Mouse (Mus musculus): ENCODE data around the gene Kcnd1. TPM values are rescaled to one million over a fixed set of nuclear protein-coding genes. Genes with fewer than 3 reads are reported as not detected.

The Kcnd1 gene
- 0.15 TPM in 1 of 2 replicates, not detected in the other for polyA plus RNA-seq (2012; ENCODE audit: insufficient read depth, low replicate concordance)

GRCm38 (mm10) chrX:7821865-7822779 is at the start of gene Kcnd1:
Kcnd1 (plus strand) TSS chrX:7822289.
- Histone ChIP-seq H3K4me1 (peaks cover 17% of the 10 kb centered on the region), H3K36me3 (replicated peaks; ENCODE audit: low read length) (peaks cover 34% of the 10 kb centered on the region), H3K9me3 (peaks cover 7% of the 10 kb centered on the region; the same call in 1 of the 2 replicates), H3K27me3 (replicated peaks) (no peaks in the 10 kb centered on the region), H3K4me3 (replicated peaks) (peak within 1 kb of the TSS; percentile 88)
- TF ChIP-seq GATA1 (IDR thresholded peaks at IDR 0.05; ENCODE audit: borderline replicate concordance, low read length) (no peak), FLI1 (IDR thresholded peaks at IDR 0.05; ENCODE audit: low read length) (no peak)

- TF ChIP-seq GATA1 (IDR thresholded peaks at IDR 0.05; ENCODE audit: borderline replicate concordance, low read length) = no peak
- no peak for TF ChIP-seq FLI1 (IDR thresholded peaks at IDR 0.05; ENCODE audit: low read length)
- no peaks in the 10 kb centered on the region for H3K27me3 ChIP-seq (replicated peaks)
- H3K36me3 ChIP-seq (replicated peaks; ENCODE audit: low read length) = peaks cover 73% of the 10 kb centered on the region
- H3K4me3 ChIP-seq (replicated peaks) = no peak overlapping the region
- H3K4me1 ChIP-seq = peaks cover 16% of the 10 kb centered on the region
- H3K9me3 ChIP-seq = no peaks in the 10 kb centered on the region
Measured at GRCm38 (mm10) chrX:7772766-7773165, 49.3 kb upstream of the Kcnd1 start.

DNA sequence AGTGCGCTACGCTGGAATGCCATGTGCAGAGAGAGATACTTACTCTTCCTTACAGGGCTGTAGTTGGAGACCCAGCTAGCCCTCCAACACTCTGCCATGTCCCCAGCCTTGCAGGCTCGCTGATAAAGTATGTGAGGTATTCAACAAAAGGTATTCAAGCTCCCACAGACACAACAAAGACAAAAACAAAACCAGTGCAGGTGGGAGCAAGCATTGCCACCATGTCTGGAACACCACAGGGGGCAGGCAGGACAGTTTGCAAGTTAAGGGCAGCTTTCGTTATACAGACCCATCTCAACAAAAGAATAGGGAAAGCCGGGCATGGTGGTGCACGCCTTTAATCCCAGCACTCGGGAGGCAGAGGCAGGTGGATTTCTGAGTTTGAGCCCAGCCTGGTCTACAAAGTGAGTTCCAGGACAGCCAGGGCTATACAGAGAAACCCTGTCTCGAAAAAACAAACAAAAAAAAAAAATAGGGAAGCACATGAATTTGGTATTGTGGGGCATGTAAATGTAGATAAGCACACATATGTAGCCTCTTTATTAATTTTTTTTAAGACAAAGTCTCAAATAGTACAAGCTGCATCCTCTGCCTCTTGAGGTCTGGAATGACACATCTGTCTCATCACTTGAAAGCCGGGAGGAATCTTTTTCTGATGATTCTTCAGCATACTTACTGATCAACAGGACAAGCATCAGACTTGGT is 46.4 kb upstream of the Kcnd1 start:
- H3K4me1 ChIP-seq = peaks cover 28% of the 10 kb centered on the region
- no peak for TF ChIP-seq GATA1 (IDR thresholded peaks at IDR 0.05; ENCODE audit: borderline replicate concordance, low read length)
- TF ChIP-seq FLI1 (IDR thresholded peaks at IDR 0.05; ENCODE audit: low read length) = no peak
- no peaks in the 10 kb centered on the region for H3K27me3 ChIP-seq (replicated peaks)
- H3K36me3 ChIP-seq (replicated peaks; ENCODE audit: low read length) = peaks cover 44% of the 10 kb centered on the region
- no peak overlapping the region for H3K4me3 ChIP-seq (replicated peaks)
- H3K9me3 ChIP-seq = no peaks in the 10 kb centered on the region

DNA sequence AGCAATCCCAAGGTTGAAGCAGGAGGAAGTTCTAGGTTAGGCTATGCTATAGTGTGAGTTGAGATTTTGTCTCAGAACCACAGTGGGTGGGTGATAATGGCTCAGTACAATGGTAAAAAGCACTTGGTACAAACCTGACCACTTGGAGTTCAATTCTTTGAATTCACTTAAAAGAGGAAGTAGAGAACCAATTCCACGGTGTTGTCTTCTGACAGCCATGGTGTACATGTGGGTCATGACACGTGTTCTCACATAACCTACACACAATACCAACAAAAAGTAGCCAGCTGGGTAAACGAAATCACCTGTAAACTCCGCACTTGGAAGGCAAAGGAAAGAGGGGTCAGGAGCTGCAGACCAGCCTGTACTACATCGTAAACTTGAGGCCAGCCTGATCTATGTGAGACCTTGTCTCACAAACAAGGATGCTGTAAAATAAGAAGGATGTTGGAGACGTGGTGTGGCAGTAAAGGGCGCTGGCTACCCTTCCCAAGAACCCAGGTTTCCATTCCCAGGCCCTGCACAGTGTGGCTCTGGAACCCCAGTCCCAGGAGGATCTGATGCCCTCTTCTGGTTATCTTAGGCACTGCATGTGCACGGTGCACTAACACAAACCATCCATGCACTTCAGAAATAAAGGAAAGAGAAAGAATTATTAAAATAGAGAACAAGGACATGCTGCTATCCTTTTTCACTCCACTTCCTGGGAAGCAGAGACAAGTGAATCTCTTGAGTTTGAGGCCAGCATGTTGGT is 45.6 kb upstream of the Kcnd1 start:
- H3K4me3 ChIP-seq (replicated peaks) = no peak overlapping the region
- no peaks in the 10 kb centered on the region for H3K27me3 ChIP-seq (replicated peaks)
- no peaks in the 10 kb centered on the region for H3K9me3 ChIP-seq
- H3K36me3 ChIP-seq (replicated peaks; ENCODE audit: low read length) = peaks cover 36% of the 10 kb centered on the region
- TF ChIP-seq FLI1 (IDR thresholded peaks at IDR 0.05; ENCODE audit: low read length) (no peak), GATA1 (IDR thresholded peaks at IDR 0.05; ENCODE audit: borderline replicate concordance, low read length) (no peak)
- peaks cover 28% of the 10 kb centered on the region for H3K4me1 ChIP-seq

DNA sequence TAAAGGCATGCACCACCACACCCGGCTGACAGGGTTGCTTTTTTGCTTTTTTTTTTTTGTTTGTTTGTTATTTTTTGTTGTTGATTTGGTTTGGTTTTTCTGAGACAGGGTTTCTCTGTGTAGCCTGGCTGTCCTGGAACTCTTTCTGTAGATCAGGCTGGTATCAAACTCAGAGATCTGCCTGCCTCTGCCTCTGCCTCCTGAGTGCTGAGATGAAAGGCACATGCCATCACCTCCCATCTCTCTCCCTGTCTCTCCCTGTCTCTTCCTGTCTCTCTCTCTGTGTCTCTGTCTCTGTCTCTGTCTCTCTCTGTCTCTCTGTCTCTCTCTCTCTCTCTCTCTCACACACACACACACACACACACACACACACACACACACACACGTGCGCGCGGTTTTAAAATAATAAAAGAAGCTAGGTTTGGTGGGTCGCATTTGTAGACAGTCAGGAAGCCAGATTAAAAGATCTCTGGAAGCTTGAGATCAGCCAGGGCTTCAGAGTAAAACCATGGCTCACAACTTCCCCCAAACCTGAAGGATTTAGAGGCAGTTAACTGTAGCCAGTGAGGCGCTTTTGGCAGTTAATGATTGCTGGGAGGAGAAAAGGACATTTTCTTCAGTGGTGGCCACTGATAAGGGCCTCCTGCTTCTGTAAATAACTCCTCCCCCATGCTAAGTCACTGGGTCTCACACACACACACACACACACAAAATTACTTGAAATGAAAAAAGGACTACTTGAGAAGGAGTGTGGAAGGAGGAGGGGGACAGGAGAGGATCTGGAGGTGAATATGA is 43.4 kb upstream of the Kcnd1 start:
- H3K27me3 ChIP-seq (replicated peaks) = no peaks in the 10 kb centered on the region
- peaks cover 28% of the 10 kb centered on the region for H3K4me1 ChIP-seq
- H3K9me3 ChIP-seq = no peaks in the 10 kb centered on the region
- H3K4me3 ChIP-seq (replicated peaks) = peak overlapping the region; percentile 78
- H3K36me3 ChIP-seq (replicated peaks; ENCODE audit: low read length) = peaks cover 17% of the 10 kb centered on the region
- no peak for TF ChIP-seq FLI1 (IDR thresholded peaks at IDR 0.05; ENCODE audit: low read length)
- TF ChIP-seq GATA1 (IDR thresholded peaks at IDR 0.05; ENCODE audit: borderline replicate concordance, low read length) = no peak; the same call in 2 of the 3 replicates

DNA sequence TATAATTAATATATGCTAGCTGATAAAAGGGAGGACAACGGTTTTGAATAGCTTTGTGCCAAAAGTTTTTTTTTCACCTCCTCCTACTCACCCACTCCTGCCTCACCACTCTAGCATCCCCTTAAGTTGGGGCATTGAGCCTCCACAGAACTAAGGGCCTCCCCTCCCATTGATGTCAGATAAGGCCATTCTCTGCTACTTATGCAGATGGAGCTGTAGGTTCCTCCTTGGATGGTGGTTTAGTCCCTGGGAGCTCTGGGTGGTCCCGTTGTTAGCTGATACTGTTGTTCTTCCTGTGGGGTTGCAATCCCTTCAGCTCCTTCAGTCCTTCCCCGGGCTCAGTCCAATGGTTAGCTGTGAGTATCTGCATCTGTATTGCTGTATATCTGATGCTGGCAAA is 42.8 kb upstream of the Kcnd1 start:
- TF ChIP-seq FLI1 (IDR thresholded peaks at IDR 0.05; ENCODE audit: low read length) = no peak
- Histone ChIP-seq H3K4me3 (replicated peaks) (no peak overlapping the region), H3K4me1 (peaks cover 28% of the 10 kb centered on the region), H3K36me3 (replicated peaks; ENCODE audit: low read length) (peaks cover 11% of the 10 kb centered on the region), H3K27me3 (replicated peaks) (no peaks in the 10 kb centered on the region), H3K9me3 (no peaks in the 10 kb centered on the region)

- H3K36me3 ChIP-seq (replicated peaks; ENCODE audit: low read length) = no peaks in the 10 kb centered on the region
- H3K9me3 ChIP-seq = no peaks in the 10 kb centered on the region
- H3K4me1 ChIP-seq = peaks cover 16% of the 10 kb centered on the region
- H3K4me3 ChIP-seq (replicated peaks) = no peak overlapping the region
- TF ChIP-seq GATA1 (IDR thresholded peaks at IDR 0.05; ENCODE audit: borderline replicate concordance, low read length) (no peak), FLI1 (IDR thresholded peaks at IDR 0.05; ENCODE audit: low read length) (no peak)
- no peaks in the 10 kb centered on the region for H3K27me3 ChIP-seq (replicated peaks)
Measured at GRCm38 (mm10) chrX:7782603-7783092, 39.4 kb upstream of the Kcnd1 start.

DNA sequence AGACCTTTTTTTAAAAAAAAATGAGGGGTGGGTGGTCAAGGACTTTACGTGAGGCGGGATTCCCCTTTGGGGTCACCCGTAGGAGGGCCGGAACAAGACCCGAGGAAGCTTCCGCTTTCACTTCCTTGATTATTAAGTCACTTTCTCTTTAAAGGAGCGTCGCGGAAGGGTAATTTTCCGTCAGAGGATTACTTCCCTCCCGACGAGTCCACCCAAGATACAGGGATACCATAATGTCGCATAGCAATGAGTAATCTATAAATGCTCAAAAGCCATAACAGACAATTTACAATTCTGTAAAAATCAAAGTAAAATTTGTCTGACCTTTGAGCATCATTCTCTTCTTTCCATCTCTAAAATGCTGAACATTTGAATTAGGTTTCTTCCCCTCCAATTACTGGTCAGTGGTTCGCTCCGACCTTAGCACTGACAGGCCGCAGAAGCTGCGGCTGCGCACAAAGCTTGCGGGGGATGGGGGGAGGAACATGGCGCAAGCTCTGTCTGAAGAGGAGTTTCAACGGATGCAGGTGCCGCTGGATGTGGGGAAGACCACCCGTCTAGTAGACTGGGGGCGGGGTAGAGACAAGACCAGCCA is 32.5 kb upstream of the Kcnd1 start, which contains the start of gene Gripap1:
Gene Gripap1 (plus strand): TSS at position 224 of the 595 bp plus-strand sequence.
- Histone ChIP-seq H3K9me3 (no peaks in the 10 kb centered on the region), H3K27me3 (replicated peaks) (no peaks in the 10 kb centered on the region), H3K4me3 (replicated peaks) (peak within 1 kb of the TSS; percentile 92), H3K4me1 (peaks cover 9% of the 10 kb centered on the region; the same call in 1 of the 2 replicates), H3K36me3 (replicated peaks; ENCODE audit: low read length) (peaks cover 30% of the 10 kb centered on the region)
- TF ChIP-seq GATA1 (IDR thresholded peaks at IDR 0.05; ENCODE audit: borderline replicate concordance, low read length) (no peak), FLI1 (IDR thresholded peaks at IDR 0.05; ENCODE audit: low read length) (no peak)

Measured in megakaryocyte, embryonic 14.5 days (primary cell).